Mouse (Mus musculus) cerebral cortex, adult 2 months (tissue): ENCODE results near the gene Susd3.

Experiments
- WGBS: fragments of 180-500 bp; shearing (Covaris S2); methylation state at CpG from one replicate; pipeline ENCODE4 v1.1.7; 2018; 5-methylcytosine and 5-hydroxymethylcytosine counted together

Susd3 gene

GRCm38 (mm10) chr13:49212711-49213500 is 35.6 kb downstream of the Susd3 start:
- WGBS, result 75% methylated on average over 4 of the region's 4 CpGs

GRCm38 (mm10) chr13:49209306-49209705 is 39.2 kb downstream of the Susd3 start:
- 85% methylated on average over 7 of the region's 7 CpGs for WGBS

DNA sequence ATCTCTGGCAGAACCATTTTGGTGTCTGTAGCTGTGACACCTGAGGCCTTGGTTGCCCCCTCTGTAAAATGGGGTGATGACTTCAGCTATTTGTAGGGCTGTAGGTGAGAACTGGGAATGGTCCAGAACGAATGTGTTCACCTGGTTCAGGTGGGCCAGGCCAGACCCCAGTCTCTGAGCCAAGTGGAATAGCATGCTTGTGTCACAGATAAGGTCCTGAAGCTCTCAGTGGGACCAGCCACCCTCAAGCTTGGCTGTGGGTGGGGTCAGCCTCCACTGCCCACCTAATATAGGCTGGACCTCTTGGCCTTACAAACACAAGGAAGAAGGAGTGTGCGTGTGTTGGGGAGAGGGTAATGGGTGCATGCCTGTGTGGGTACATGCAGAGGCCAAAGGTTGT is 42.2 kb downstream of the Susd3 start:
- WGBS, result 96% methylated on average over 2 of the region's 2 CpGs

DNA sequence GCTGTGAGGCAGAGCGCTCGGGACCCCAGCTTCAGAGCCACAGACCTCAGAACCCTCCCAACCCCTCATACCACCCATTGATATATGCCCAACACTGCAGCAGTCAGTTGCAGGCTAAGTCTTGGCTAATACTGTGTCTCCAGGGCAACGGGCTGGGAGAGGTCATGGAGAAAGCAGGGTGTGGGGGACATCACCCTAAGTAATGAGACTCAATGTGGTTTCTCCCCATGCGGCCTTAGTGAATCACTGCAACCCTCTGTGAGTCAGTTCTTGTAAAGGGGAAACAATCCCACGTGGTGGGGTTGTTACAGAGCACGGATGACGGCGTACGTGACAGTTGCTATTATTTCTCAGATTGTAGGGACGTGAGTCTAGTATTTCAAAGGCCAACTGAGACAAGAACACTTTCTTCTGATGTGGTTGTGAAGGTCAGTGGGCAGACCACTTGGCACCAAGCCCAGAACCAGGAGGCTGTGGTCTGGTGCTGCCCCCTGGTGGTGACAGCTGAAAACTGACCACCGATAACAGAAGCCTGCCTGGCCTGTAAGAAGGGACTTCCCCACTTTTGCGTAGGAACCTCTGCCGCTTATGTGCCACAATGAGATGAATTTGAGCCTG is 43.0 kb downstream of the Susd3 start:
- 28% methylated on average over 13 of the region's 13 CpGs for WGBS

DNA sequence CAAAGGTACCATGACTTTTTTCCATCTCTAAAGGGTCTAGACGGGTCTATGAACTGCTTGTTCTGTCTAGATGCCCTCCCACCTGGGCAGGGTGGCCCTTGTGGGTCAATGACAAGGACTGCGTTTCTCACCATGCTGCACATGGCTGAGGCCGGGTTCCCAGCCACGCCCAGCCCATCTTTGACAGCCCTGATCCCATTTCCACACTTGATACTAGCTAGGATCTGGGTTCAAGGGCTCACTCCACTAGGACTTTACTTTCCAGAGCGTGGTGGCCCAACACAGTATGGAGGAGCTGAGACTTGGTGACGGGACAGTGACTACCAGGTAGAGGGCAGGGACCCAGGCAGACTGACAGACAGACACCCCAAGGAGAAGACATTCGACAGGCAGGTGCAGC is 46.0 kb downstream of the Susd3 start:
- WGBS, result 96% methylated on average over 7 of the region's 7 CpGs

DNA sequence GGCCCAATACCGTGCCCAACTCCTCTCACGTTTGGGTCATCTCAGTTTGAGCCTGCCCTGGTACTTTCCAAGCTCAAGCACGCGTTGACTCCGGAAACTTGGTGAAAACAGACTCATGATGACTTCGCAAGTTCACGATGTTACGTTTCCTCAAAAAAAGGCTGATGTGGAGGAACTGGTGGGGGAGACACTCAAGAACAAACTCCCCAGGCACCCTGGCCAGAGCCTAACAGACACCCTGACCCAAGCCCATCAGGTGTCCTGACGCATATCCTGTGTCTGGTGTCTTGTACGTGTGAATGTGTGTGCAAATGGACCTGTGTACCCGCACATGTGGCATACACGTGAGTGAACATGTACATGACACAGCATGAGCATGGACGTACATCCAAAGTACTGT is 47.8 kb downstream of the Susd3 start:
- WGBS, result 91% methylated on average over 13 of the region's 13 CpGs

DNA sequence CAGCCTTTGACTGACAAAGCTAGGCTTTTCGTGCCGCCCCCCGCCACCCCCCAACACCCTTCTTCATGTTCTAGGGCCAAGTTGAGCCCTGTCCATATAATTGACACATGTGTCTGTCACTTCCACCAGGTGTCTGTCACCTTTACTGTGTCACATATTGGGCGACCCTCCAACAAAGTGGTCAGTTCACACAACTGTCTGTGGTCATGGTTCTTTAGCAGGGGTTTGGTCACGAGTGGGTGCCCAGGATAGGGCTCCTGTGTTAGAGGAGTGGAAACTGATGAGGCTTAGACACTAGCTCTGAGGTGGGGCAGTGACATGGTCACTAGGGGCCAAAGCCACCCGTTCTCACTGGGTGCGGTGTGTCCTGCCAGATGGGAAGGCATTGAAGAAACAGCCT is 48.6 kb downstream of the Susd3 start:
- WGBS, result 96% methylated on average over 7 of the region's 7 CpGs

DNA sequence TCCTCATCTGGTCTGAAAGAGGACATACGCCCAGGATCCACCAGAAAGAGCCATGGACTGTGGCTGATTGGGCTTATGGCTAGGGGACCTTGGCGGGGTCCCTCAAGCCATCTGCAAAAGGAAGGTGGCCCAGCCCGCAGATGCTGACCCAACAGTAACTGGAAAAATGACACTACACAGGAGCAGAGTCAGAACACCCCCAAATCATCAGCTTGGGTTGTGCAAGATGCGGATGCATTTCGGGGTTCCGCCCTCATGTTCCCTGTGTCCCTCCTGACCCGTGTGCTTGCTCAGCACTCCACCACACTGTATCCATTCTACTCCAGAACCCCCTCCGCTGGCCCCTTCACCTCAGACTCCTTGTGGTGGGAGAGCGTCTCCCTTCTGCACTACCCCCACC is 49.8 kb downstream of the Susd3 start:
- 98% methylated on average over 9 of the region's 9 CpGs for WGBS

DNA sequence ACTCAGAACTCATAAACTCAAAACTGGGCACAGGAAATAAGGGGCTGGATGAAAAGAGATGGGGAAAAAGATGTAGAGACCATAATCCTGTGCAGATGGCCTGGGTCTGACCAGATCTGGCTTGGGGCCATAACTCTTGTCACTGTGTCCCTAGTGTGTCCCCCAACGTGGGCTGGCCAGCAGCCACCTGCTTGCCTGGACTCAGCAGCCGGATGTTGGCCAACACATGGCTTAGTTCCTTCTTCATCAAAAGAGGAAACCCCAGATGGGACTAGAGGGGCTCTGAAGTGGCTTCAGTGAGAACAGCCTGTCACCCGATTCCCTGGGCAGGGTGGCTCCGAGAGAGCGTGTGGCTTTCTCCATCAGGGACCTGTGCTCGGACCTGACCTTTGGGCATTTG is 51.7 kb downstream of the Susd3 start:
- WGBS, result 66% methylated on average over 6 of the region's 6 CpGs

DNA sequence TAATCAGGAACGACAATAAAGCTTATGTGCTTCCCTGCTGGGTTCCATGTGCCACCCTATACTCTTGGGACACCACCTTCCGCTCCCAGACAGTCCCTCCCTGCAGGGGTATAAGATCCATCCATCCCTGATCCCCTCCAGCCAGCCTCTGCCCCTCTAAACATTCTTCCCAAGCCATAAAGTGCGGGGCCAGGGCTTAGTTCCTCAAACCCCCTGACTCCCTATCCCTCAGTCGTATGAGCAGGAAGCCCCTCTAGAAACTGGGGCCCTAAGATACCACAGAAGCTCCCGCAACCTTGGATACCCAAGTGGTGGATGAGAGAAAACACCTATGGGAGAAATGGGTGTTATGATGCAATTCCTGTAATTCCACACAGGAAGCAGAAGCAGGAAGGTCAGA is 52.3 kb downstream of the Susd3 start:
- WGBS, result 86% methylated on average over 5 of the region's 5 CpGs

DNA sequence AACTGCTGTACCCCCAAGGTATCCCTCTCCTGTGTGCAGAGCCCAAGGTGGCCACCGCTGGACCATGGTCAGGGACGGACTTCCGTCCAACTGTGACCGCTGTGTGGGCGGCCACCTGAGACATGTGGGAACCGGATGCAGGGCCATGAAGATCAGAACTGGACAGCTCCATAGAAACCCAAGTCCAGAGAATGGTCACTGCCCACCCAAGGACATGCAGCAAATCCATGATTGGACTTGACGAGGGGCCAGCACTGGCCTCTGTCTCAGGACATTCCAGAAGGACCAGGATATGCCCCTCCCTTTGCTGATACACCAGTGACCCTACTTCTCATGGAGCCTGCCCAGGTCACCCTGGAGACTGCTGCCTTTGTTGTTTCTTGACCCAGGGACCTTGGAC is 52.9 kb downstream of the Susd3 start:
- WGBS, result 94% methylated on average over 7 of the region's 7 CpGs

- 96% methylated on average over 13 of the region's 13 CpGs for WGBS
Observed at GRCm38 (mm10) chr13:49194811-49195210, 53.7 kb downstream of the Susd3 start.

DNA sequence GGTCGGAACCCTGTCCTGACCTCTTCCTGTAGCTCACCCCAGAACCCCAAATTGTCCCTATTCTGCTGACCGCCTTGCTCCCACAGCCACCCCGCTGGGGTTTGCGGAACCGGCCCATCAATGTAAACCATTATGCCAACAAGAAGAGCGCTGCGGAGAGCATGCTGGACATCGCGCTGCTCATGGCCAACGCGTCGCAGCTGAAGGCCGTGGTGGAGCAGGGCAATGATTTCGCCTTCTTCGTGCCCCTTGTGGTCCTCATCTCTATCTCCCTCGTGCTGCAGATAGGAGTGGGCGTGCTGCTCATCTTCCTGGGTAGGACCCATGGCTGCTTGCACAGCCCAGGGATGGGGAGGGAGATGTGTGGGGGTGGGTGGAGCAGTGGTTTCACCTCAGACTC is 54.9 kb downstream of the Susd3 start:
- 97% methylated on average over 17 of the region's 17 CpGs for WGBS

DNA sequence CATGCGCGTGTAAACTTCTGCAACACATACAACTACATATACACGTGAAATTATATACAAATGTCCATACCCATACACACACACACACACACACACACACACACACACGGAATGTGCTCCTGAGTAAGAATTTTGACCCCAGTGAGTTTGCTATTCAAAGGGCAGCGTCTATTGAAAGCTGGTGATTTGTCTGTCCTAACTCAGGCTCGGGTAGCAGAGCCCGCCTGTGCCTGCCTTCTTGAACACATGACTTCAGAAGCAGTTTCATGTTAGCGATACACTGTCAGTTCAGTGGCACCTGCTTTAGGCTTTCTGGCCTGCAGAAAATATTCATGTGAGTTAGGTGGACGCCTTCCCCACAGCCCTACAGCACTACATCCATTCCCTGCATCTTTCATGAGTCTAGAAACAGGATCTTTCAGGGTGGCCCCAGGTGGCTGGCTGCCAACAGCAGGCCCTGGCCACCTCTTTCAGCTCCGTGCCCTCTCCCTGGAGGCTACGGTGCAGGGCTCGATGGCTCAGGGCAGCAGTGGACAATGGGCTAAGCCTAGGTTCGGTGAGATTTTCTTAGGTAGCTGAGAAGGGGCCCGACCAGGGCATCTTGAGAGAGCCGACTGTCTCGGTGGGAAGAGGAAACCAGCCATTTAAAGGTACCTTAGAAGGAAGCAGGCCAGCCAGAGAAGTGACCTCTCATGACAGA is 56.2 kb downstream of the Susd3 start:
- WGBS, result 80% methylated on average over 16 of the region's 16 CpGs

GRCm38 (mm10) chr13:49191673-49192035 is 56.9 kb downstream of the Susd3 start:
- WGBS, result 84% methylated on average over 5 of the region's 5 CpGs

DNA sequence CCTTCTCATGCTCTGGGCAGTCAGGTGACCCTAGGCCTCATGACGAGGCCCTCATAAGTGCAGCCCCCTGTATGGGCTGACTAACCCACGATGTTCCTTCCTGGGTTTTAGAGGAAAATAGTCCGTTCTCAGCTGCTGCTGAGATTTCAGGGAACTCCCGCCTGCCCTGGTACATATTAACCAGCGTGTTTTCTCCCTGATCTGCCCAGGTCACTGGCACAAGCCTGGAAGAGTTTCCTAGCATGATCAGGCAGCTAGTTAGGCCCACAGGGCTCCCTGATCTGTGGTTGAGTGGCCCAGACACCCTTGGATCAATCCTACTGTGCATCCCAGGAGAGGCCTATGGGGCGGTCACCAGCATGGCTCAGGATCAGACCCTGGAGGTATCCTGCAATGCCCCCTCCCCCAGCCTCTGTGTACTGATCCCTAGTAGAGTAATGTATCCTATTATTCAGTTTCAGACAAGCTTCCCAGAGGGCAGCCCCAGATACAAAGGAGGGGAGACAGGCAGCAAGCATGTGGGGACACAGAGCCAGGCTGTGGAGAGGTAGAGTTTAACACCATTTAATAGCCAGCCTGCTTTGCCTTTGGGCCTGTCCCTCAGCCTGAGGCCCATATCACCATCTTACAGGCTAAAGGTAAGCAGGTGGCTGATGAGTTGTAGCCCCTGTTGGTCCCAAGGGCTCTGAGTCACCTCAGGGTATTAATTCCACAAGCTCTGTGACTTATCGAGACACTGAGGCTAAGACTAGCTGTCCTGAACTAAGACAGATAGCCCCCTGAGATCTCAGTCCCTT is 57.4 kb downstream of the Susd3 start:
- WGBS, result 91% methylated on average over 7 of the region's 7 CpGs

DNA sequence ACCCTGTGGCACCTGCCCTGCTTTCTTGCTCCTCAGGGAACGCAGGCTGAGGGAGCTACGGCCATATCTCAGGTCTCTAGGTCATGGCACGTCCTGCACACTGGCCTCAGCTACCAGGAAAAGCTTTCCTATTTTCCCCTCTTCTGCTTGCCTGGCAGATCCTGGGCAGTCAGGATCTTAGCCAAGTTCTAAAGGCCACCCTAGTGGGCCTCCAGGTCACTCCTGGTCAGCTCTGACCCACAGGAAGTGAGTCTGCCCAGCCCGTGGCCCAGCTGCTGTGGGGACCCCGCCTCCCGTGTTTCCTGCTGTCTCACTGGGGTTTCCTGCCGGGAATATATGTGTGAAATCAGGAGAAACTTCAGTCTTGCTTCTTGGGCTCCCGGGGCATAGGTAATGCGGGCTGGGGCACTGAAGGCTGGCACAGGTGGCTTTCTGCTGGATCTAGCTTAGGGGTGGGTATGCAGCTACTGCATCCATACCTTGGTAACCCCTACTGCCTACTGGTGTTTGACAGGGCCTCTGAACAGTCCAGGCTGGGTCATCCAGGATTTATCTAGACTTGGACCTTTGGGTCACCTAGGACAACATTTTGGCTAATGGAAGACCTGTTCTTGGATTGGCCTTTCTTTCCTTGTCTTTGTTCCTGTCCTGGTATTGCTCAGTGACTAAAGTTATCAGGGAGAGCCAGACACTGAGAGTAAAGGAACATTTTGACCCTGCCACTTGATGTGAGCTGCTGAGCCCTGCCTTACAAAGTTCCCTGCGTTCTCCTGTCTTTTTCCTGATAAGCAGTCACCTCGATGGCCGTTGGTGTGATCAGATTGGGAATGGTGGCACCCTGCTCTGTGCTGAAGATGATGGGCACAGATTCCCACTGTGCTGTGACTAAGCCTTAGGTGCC is 58.3 kb downstream of the Susd3 start:
- 78% methylated on average over 12 of the region's 12 CpGs for WGBS

DNA sequence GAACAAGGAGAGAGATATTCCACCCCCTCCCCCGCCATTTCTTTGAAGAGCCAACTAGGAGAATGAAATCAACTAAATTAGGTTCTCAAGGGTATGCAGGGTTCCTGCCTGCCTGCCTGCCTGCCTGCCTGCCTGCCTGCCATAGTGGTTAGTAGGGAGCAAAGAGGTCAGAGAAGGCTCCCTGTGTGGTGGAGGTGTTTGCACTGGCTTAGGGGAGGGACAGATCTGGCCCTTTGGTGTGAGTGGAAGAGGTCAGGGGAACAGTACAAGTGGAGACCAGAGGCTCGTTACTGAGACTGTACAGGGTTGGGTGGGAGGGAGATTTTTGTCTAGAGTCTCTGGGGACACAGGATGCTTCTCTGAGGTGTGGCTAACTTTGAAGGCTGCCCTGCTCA is 59.5 kb downstream of the Susd3 start:
- 64% methylated on average over 2 of the region's 2 CpGs for WGBS

DNA sequence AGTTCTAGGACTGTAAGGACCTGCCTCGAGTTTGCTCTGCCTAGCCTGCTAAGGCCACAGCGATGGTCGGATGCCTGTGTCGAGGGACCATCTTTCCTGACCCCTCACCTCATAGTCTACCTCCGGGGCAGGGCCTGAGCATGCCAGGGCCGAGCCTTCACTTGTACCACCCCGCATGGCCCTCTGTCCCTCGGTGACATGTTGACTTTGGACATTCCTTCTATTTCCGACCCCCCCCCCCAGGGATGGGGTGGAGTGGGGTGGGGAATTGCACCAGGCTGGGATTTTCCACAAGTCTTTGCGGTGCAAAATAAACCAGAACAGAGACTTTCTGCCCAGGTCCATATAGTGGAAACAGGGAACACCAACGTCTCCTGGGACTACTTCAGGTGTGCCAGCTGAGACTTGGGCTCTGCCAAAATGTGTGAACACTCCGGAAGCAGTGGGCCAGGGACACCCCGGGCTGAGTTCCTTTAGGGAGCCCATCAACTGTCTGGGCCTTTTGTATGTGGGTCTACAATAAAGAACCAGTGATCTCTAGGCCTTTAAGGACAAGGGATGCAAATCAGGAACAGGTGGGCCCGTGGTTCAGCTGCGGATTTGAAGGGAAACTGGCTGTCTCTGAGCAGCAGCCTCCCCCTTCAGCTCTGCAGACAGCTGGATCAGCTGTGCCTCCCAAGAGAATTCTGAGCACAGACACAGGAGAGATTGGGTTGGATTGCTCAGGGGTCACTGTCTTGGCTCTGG is 60.1 kb downstream of the Susd3 start:
- 25% methylated on average over 15 of the region's 15 CpGs for WGBS
